13 mouse cellular contexts compared by ENCODE assay signal in the genomic region with DNA sequence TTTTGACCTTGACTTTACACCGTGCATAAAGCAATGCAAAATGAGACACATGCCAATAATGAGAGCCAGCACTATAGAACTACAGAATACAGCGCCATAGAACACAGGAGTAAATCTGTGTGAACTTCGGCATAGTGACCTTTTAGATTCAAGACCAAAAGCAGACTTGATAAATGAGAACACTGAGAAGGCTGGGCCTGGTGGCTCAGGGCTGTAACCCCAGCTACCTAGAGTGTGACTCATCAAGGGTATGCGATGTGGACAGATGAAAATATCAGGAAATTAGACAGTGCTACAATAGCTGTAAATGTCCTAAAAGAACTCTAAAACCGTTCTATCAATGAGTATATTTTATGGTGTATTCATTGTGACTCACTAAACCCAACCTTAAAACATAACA.
"Had no signal": no experiment of that assay in that cellular context is flagged by ENCODE, and none has a peak within 500 bp of the region (broad histone marks: within the 10 kb centered on the region; RNA-seq: fewer than 3 reads in every experiment).

No protein-coding gene starts in this region.

- H3K4me2 ChIP-seq: liver, embryonic 13.5 days; midbrain, embryonic 11.5 days had no signal

- H3K36me3 ChIP-seq: liver, embryonic 13.5 days had no signal

- H3K27me3 ChIP-seq: liver, embryonic 13.5 days had no signal

- H3K27ac ChIP-seq: kidney, postnatal 0 days; layer of hippocampus, adult 2 months; left cerebral cortex, adult 2 months; liver, embryonic 13.5 days had no signal

- DNase-seq: kidney, postnatal 25 days; layer of hippocampus, postnatal 36 days; liver, embryonic 13.5 days; lung, adult 2 months; lung, postnatal 14 days; lung, postnatal 4 days; midbrain, embryonic 14.5 days; thymus, adult 18-20 months; thymus, postnatal 36 days had no signal

- H3K9me3 ChIP-seq: liver, embryonic 13.5 days had no signal

- H3K4me3 ChIP-seq: layer of hippocampus, adult 2 months; left cerebral cortex, adult 2 months; liver, embryonic 13.5 days had no signal

- H3K9ac ChIP-seq: liver, embryonic 13.5 days had no signal

- H3K4me1 ChIP-seq: liver, embryonic 13.5 days had no signal
